Mouse (Mus musculus) C2C12 (cell line): ENCODE data around the gene Stk17b. TPM values are rescaled to one million over a fixed set of nuclear protein-coding genes. Genes with fewer than 3 reads are reported as not detected.
"Not testable (repeated sequence)": the region's sequence is repeated elsewhere in the genome, so short reads cannot be mapped to it uniquely, and the experiment has no call there.

Experiments used
- H3K27me3 ChIP-seq: one replicate; pipeline ENCODE4 v1.6.1; 2011; ENCODE audit not compliant: control insufficient read depth, insufficient read depth, insufficient read length
- H3K36me3 ChIP-seq: one replicate; pipeline ENCODE4 v1.6.1; 2011; ENCODE audit not compliant: control insufficient read depth, insufficient read depth
- H3K4me3 ChIP-seq: one replicate; pipeline ENCODE4 v1.5.1; 2011; ENCODE audit warnings: mild to moderate bottlenecking, control low read depth; ENCODE audit not compliant: poor library complexity, insufficient read depth, severe bottlenecking
- H3K79me2 ChIP-seq: one replicate; pipeline ENCODE4 v1.6.1; 2011; ENCODE audit not compliant: control insufficient read depth, insufficient read depth
- H3K79me3 ChIP-seq: one replicate; pipeline ENCODE4 v1.6.1; 2011; ENCODE audit warnings: low read depth, control low read depth
- H3ac ChIP-seq: one replicate; pipeline ENCODE3; 2011; ENCODE audit warnings: low read depth; ENCODE audit not compliant: control insufficient read depth, insufficient read length
- CEBPB ChIP-seq: IDR thresholded peaks from one replicate; pipeline ENCODE4 v1.6.1; 2011; ENCODE audit warnings: low read depth, mild to moderate bottlenecking, control low read depth, moderate library complexity
- CTCF ChIP-seq: IDR thresholded peaks from one replicate; pipeline ENCODE4 v1.5.1; 2011; ENCODE audit not compliant: control insufficient read depth, insufficient read depth, insufficient read length
- FOSL1 ChIP-seq: IDR thresholded peaks from one replicate; pipeline ENCODE4 v1.8.0; 2011; ENCODE audit warnings: mild to moderate bottlenecking, low read length; ENCODE audit not compliant: poor library complexity, insufficient read depth, severe bottlenecking
- MAX ChIP-seq: IDR thresholded peaks from one replicate; pipeline ENCODE4 v1.6.1; 2011; ENCODE audit warnings: mild to moderate bottlenecking, control low read depth
- MYOD1 ChIP-seq: IDR thresholded peaks from one replicate; pipeline ENCODE4 v1.6.1; 2011; ENCODE audit warnings: low read depth; ENCODE audit not compliant: control insufficient read depth, insufficient read length
- MYOG ChIP-seq: IDR thresholded peaks from one replicate; pipeline ENCODE4 v1.6.1; 2011; ENCODE audit not compliant: control insufficient read depth, insufficient read length; ENCODE audit errors: extremely low read depth
- USF1 ChIP-seq: IDR thresholded peaks from one replicate; pipeline ENCODE4 v1.6.1; 2011; ENCODE audit warnings: low read depth, mild to moderate bottlenecking, control low read depth, moderate library complexity
- polyA plus RNA-seq: library from polyadenylated mRNA; unstranded; fragments of >200 nt; fragmentation: generic; extraction: Trizol; gene quantifications from one replicate; pipeline ENCODE4 v1.2.1, GENCODE M21; 2012; ENCODE audit warnings: missing spikeins

The Stk17b gene
- polyA plus RNA-seq, 1 experiment: 7.3 TPM

DNA sequence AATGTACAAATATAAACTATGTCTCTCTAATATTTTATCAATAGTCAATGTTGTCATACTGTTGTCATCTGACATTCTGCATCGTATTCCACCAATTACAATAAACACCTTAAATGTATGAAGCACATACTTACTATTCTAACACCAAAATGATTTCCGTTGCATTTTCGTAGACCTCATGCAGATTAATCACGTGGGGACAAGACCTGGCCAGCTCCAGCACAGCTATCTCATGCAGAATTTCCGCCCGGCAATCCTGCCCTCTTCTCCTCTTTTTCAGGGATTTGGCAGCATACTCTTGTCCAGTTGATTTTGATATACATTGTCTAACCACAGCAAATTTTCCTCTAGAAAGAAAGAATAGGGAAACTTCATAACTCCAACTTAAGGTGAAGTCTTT, 13.5 kb downstream of the Stk17b start:
- Histone ChIP-seq H3K27me3 (no peaks in the 10 kb centered on the region), H3ac (no peak overlapping the region)

DNA sequence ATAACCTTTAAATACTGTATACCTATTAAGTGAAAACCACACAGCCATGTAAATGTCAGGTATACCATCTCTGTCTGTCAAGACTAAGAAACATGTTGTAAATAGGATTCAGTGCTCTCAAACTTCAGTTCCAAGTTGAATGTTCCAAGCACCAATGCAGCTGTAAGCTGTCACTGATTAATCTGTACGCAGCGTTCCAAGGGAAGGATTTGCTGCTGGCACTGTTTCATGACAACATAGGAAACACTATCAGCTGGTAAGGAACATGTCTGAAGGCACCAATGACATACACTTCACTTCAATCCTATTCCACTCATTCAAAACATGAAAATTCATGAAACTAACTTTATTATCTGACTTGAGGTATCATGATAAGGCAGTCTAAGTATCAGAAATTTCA, 18.9 kb downstream of the Stk17b start:
- Histone ChIP-seq H3K4me3 (no peak overlapping the region), H3K27me3 (no peaks in the 10 kb centered on the region), H3ac (no peak overlapping the region), H3K79me2 (no peaks in the 10 kb centered on the region), H3K79me3 (peaks cover 1% of the 10 kb centered on the region), H3K36me3 (peaks cover 52% of the 10 kb centered on the region)
- TF ChIP-seq CEBPB: no peak
- TF ChIP-seq USF1: no peak
- TF ChIP-seq MYOG: no peak
- TF ChIP-seq MAX: no peak
- TF ChIP-seq MYOD1: no peak
- TF ChIP-seq FOSL1: no peak
- TF ChIP-seq CTCF: no peak

More for the DNA sequence above, 13.5 kb downstream of the Stk17b start:
- Histone ChIP-seq H3K36me3 (peaks cover 28% of the 10 kb centered on the region), H3K79me3 (peaks cover 27% of the 10 kb centered on the region), H3K4me3 (no peak overlapping the region), H3K79me2 (peaks cover 49% of the 10 kb centered on the region)
- TF ChIP-seq CTCF (no peak), MAX (no peak), FOSL1 (no peak), USF1 (no peak), MYOD1 (no peak), MYOG (no peak), CEBPB (no peak)

DNA sequence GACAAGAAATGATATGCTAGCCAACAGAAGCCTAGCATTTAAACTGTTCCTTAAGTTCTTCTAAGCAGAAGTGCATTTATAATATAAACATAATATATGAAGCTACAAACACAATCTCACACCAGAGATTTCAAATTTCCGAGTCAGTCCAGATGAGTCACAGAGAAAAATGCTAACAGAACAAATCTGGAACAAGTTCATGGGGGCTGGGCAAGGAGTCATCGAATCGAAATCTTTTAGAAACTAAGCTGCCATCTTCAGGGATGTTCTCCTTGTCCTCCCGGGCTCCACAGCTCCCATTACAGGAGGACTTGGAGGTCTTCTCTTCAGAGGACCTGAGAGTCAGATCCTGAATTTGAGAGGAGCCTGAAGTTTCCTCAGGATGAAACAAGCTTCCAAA, 27.7 kb downstream of the Stk17b start:
- TF ChIP-seq MAX (no peak), FOSL1 (no peak), CTCF (no peak), MYOG (no peak), CEBPB (no peak), USF1 (no peak), MYOD1 (no peak)
- H3ac ChIP-seq: no peak overlapping the region
- H3K27me3 ChIP-seq: no peaks in the 10 kb centered on the region
- H3K79me3 ChIP-seq: no peaks in the 10 kb centered on the region
- no peaks in the 10 kb centered on the region for H3K79me2 ChIP-seq
- no peak overlapping the region for H3K4me3 ChIP-seq
- H3K36me3 ChIP-seq: peaks cover 63% of the 10 kb centered on the region

DNA sequence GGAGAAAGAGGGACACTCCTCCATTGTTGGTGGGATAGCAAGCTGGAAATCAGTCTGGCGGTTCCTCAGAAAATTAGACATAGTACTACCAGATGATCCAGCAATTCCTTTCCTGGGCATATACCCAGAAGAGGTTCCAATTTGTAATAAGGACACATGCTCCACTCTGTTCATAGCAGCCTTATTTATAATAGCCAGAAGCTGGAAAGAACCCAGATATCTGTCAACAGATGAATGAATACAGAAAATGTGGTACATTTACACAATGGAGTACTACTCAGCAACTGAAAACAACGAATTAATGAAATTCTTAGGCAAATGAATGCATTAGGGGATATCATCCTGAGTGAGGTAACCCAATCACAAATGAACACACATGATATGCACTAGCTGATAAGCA, 31.5 kb downstream of the Stk17b start:
- not testable (repeated sequence) for H3ac ChIP-seq, H3K79me3 ChIP-seq, H3K79me2 ChIP-seq, H3K4me3 ChIP-seq, H3K27me3 ChIP-seq
- H3K36me3 ChIP-seq: peaks cover 40% of the 10 kb centered on the region

DNA sequence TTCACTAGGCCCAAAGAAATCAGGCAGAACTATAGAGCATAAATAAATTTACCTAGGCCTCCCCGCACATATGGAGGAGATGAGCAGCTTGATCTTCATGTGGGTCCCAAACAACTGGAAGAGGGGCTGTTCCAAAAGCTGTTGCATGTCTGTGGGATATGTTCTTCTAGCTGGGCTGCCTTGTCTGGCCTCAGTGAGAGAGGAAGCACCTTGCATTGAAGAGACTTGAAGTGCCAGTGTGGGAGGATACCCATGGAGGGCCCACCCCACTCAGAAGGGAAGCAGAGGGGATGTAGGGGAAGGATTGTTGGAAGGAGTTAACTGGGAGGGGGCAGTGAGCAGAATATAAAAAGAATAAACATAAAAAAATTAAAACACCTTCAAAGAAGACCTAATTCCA, 33.9 kb downstream of the Stk17b start:
- TF ChIP-seq MAX: no peak
- no peak for TF ChIP-seq MYOD1
- TF ChIP-seq CEBPB: no peak
- TF ChIP-seq USF1: no peak
- TF ChIP-seq CTCF: no peak
- TF ChIP-seq MYOG: no peak
- no peak for TF ChIP-seq FOSL1

DNA sequence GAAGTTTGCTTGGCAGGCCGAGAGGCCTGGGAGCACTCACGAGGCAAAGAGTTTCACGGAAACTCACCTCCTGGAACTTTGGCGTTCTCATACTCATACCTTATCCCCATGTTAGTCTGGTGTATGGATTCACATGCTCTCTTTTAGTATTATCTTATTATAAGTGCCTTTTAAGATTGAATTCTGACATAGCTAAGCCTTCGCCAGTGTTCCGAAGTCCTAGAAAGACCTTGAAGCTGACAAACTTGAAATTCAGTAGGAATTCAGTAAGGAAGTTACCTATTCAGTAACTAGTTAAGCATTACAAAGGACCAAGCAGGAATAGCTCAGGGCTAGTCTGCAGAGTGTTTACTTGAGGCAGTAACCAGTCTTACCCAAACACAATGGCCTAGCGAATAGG, 34.3 kb downstream of the Stk17b start:
- H3ac ChIP-seq, H3K27me3 ChIP-seq, H3K79me2 ChIP-seq, H3K4me3 ChIP-seq, H3K79me3 ChIP-seq: not testable (repeated sequence)
- peaks cover 14% of the 10 kb centered on the region for H3K36me3 ChIP-seq

More for the DNA sequence above, 33.9 kb downstream of the Stk17b start:
- H3ac ChIP-seq: no peak overlapping the region
- H3K36me3 ChIP-seq: peaks cover 18% of the 10 kb centered on the region
- no peak overlapping the region for H3K4me3 ChIP-seq
- H3K79me2 ChIP-seq: no peaks in the 10 kb centered on the region
- H3K27me3 ChIP-seq: no peaks in the 10 kb centered on the region
- H3K79me3 ChIP-seq: no peaks in the 10 kb centered on the region

DNA sequence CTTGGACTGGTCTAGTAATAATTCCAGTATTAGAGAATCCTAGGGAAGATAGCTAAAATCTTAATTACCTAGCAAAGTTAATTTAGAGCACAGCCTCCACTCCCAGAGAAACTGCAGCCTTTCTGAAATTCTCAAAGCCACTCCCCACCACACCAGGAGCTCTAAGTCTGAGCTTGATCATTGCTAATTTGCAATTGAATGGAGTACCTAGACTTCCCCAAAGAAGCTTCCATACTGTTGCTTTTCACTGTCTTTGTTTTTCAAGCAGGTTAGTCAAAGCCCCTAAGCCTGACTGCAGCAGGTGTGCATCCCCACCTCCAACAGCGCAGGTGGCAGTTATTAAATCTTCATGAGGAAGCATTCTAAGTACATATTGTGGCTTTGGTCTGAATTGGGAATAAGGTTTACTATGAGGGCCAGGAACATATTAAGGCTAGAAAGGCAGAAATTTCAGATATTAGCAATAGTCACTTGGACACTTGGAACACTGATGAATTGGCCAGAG, 35.1 kb downstream of the Stk17b start:
- not testable (repeated sequence) for H3K79me2 ChIP-seq, H3K36me3 ChIP-seq, H3K4me3 ChIP-seq, H3K79me3 ChIP-seq, H3K27me3 ChIP-seq, H3ac ChIP-seq
